Mouse (Mus musculus): ENCODE results near the gene Mslnl.

The Mslnl gene

GRCm38 (mm10) chr17:25748238-25748637 is 12.4 kb downstream of the Mslnl start:
- no peak for DNase-seq

- DNase-seq, result no peak
Measured at GRCm38 (mm10) chr17:25749314-25749713, 13.5 kb downstream of the Mslnl start.

GRCm38 (mm10) chr17:25751446-25751845 is 15.6 kb downstream of the Mslnl start:
- no peak for DNase-seq

GRCm38 (mm10) chr17:25754241-25754640 is 18.4 kb downstream of the Mslnl start, which contains the start of gene Msln:
TSS of gene Msln (minus strand) at chr17:25754378.
- DNase-seq, result no peak

GRCm38 (mm10) chr17:25755086-25755485 is 19.2 kb downstream of the Mslnl start:
- no peak for DNase-seq

GRCm38 (mm10) chr17:25755627-25756377 is 20.0 kb downstream of the Mslnl start:
- DNase-seq, result no peak

- DNase-seq, result peak; percentile 94
Measured at GRCm38 (mm10) chr17:25756378-25757242, 20.8 kb downstream of the Mslnl start.

- no peak for DNase-seq
Measured at GRCm38 (mm10) chr17:25757691-25758090, 21.8 kb downstream of the Mslnl start.

GRCm38 (mm10) chr17:25760148-25760547 is 24.3 kb downstream of the Mslnl start:
- DNase-seq, result no peak

- peak; percentile 92 for DNase-seq
Measured at GRCm38 (mm10) chr17:25761561-25761970, 25.7 kb downstream of the Mslnl start.

- DNase-seq, result no peak
Measured at GRCm38 (mm10) chr17:25762591-25762990, 26.7 kb downstream of the Mslnl start.

GRCm38 (mm10) chr17:25765886-25766285 is 30.0 kb downstream of the Mslnl start:
- DNase-seq, result no peak

- DNase-seq, result no peak
Measured at GRCm38 (mm10) chr17:25769331-25769730, 33.5 kb downstream of the Mslnl start.

GRCm38 (mm10) chr17:25773549-25774120 is 37.8 kb downstream of the Mslnl start, which contains the start of gene Narfl:
TSS of gene Narfl (plus strand) at chr17:25773776.
- DNase-seq, result peak; percentile 99

GRCm38 (mm10) chr17:25775318-25776062 is 39.6 kb downstream of the Mslnl start:
- DNase-seq, result peak; percentile 86

GRCm38 (mm10) chr17:25777948-25778347 is 42.1 kb downstream of the Mslnl start:
- peak; percentile 90 for DNase-seq

- peak; percentile 90 for DNase-seq
Measured at GRCm38 (mm10) chr17:25781339-25781738, 45.5 kb downstream of the Mslnl start.

- peak; percentile 96 for DNase-seq
Measured at GRCm38 (mm10) chr17:25783086-25783485, 47.2 kb downstream of the Mslnl start.

- DNase-seq, result peak; percentile 93
Measured at GRCm38 (mm10) chr17:25783861-25784574, 48.2 kb downstream of the Mslnl start.

- peak; percentile 100 for DNase-seq
Measured at GRCm38 (mm10) chr17:25785281-25785745, 49.5 kb downstream of the Mslnl start, which contains the start of gene Haghl. TSS of gene Haghl (minus strand) at chr17:25785673.

- DNase-seq, result no peak
Measured at GRCm38 (mm10) chr17:25786280-25786679, 50.4 kb downstream of the Mslnl start, which contains the start of gene Ccdc78. TSS of gene Ccdc78 (plus strand) at chr17:25786580.
